Mouse (Mus musculus) lung, adult 2 months (tissue): ENCODE results near the gene Hdac5.

ENCODE experiments used
- CTCF ChIP-seq: fragments of 200-500 bp; IDR thresholded peaks from 2 replicates; pipeline ENCODE4 v1.5.1; 2011; ENCODE audit warnings: mild to moderate bottlenecking, low read length, control low read depth; ENCODE audit not compliant: insufficient read depth
- POLR2A ChIP-seq: fragments of 200-500 bp; IDR thresholded peaks from 2 replicates; pipeline ENCODE4 v1.6.1; 2011; ENCODE audit warnings: low read depth, mild to moderate bottlenecking, control low read depth, low read length, borderline replicate concordance; ENCODE audit errors: extremely low read depth

- TF ChIP-seq CTCF (no peak), POLR2A (no peak)
Observed at GRCm38 (mm10) chr11:102199856-102200255, 30.1 kb downstream of the Hdac5 start.
